Mouse (Mus musculus) stomach, postnatal 0 days (tissue): Measurements from ENCODE around the gene Scaf1.

Experiments used
- CTCF ChIP-seq: IDR thresholded peaks from 2 replicates; pipeline ENCODE4 v1.5.1; 2016; ENCODE audit warnings: antibody characterized with exemption, low read depth, mild to moderate bottlenecking, moderate library complexity
- EP300 ChIP-seq: optimal IDR thresholded peaks from 2 replicates; pipeline ENCODE3; 2016; ENCODE audit warnings: antibody characterized with exemption

- no peak for TF ChIP-seq CTCF
- TF ChIP-seq EP300, result no peak
Observed at GRCm38 (mm10) chr7:45030857-45031256, 14.7 kb upstream of the Scaf1 start.
